Mouse (Mus musculus): ENCODE measurements around the gene Cacna2d2. TPM values are rescaled to one million over a fixed set of nuclear protein-coding genes. Genes with fewer than 3 reads are reported as not detected.

The Cacna2d2 gene
- polyA plus RNA-seq, 1 experiment from 2014 or later, result not detected

GRCm38 (mm10) chr9:107502131-107502846 is 102.9 kb downstream of the Cacna2d2 start:
- 64% methylated on average over 12 of the region's 12 CpGs for WGBS (ENCODE audit: insufficient replicate concordance)
- Histone ChIP-seq H3K27me3 (peaks cover 18% of the 10 kb centered on the region; the same call in 1 of the 2 replicates), H3K9ac (no peak overlapping the region), H3K27ac (no peak overlapping the region), H3K36me3 (no peaks in the 10 kb centered on the region), H3K4me3 (replicated peaks) (no peak overlapping the region), H3K4me1 (replicated peaks) (peaks cover 7% of the 10 kb centered on the region), H3K4me2 (no peak overlapping the region), H3K9me3 (replicated peaks) (no peaks in the 10 kb centered on the region)
- DNase-seq (no peak), ATAC-seq (ENCODE audit: low read depth) (no peak)

- 68% methylated on average over 19 of the region's 19 CpGs for WGBS (ENCODE audit: insufficient replicate concordance)
- Histone ChIP-seq H3K27me3 (peaks cover 26% of the 10 kb centered on the region), H3K9ac (no peak overlapping the region), H3K9me3 (replicated peaks) (no peaks in the 10 kb centered on the region), H3K4me2 (no peak overlapping the region), H3K4me3 (replicated peaks) (no peak overlapping the region), H3K4me1 (replicated peaks) (no peaks in the 10 kb centered on the region), H3K36me3 (no peaks in the 10 kb centered on the region), H3K27ac (no peak overlapping the region)
- DNase-seq (no peak), ATAC-seq (ENCODE audit: low read depth) (no peak)
These were observed 105.5 kb downstream of the Cacna2d2 start for GRCm38 (mm10) chr9:107504662-107505537.

- Histone ChIP-seq H3K4me2 (no peak overlapping the region), H3K4me1 (replicated peaks) (no peaks in the 10 kb centered on the region), H3K27me3 (peaks cover 28% of the 10 kb centered on the region), H3K4me3 (replicated peaks) (no peak overlapping the region), H3K27ac (no peak overlapping the region), H3K36me3 (no peaks in the 10 kb centered on the region), H3K9ac (no peak overlapping the region), H3K9me3 (replicated peaks) (no peaks in the 10 kb centered on the region)
- 52% methylated on average over 10 of the region's 10 CpGs for WGBS (ENCODE audit: insufficient replicate concordance)
- DNase-seq (no peak), ATAC-seq (ENCODE audit: low read depth) (no peak)
These were observed 108.9 kb downstream of the Cacna2d2 start for GRCm38 (mm10) chr9:107508266-107508665.

GRCm38 (mm10) chr9:107510384-107511100 is 111.1 kb downstream of the Cacna2d2 start:
- Histone ChIP-seq H3K9ac (no peak overlapping the region), H3K4me2 (no peak overlapping the region), H3K27ac (no peak overlapping the region), H3K9me3 (replicated peaks) (no peaks in the 10 kb centered on the region), H3K4me1 (replicated peaks) (no peaks in the 10 kb centered on the region), H3K27me3 (peaks cover 29% of the 10 kb centered on the region), H3K4me3 (replicated peaks) (no peak overlapping the region), H3K36me3 (no peaks in the 10 kb centered on the region)
- DNase-seq (no peak), ATAC-seq (ENCODE audit: low read depth) (no peak)
- WGBS (ENCODE audit: insufficient replicate concordance), result 69% methylated on average over 14 of the region's 14 CpGs

DNA sequence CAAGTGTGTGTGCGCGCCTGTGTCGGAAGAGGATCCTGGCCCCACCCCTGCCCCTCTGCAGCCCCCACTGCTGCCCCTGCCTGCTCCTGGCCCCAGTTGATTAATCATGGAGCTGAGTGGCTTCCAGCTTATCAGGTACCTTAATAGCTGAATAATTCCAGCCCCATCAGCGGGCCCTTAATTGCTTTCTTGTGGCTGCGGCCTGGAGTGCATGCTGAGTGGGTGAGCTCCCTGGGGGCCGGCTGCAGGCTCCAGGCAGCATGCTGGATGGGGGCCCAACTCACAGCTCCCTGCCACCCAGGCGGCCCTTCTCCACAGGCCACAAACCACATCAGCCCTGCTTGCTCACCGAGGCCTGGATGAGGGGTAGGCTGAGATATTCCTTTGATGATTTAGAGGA is 112.0 kb downstream of the Cacna2d2 start:
- H3K27ac ChIP-seq, result no peak overlapping the region
- WGBS (ENCODE audit: insufficient replicate concordance), result 71% methylated on average over 8 of the region's 8 CpGs
- DNase-seq, result no peak
- no peaks in the 10 kb centered on the region for H3K9me3 ChIP-seq (replicated peaks)
- no peak overlapping the region for H3K4me2 ChIP-seq
- ATAC-seq (ENCODE audit: low read depth), result no peak
- H3K9ac ChIP-seq, result no peak overlapping the region
- H3K27me3 ChIP-seq, result peaks cover 29% of the 10 kb centered on the region
- no peaks in the 10 kb centered on the region for H3K36me3 ChIP-seq
- H3K4me1 ChIP-seq (replicated peaks), result no peaks in the 10 kb centered on the region
- no peak overlapping the region for H3K4me3 ChIP-seq (replicated peaks)

DNA sequence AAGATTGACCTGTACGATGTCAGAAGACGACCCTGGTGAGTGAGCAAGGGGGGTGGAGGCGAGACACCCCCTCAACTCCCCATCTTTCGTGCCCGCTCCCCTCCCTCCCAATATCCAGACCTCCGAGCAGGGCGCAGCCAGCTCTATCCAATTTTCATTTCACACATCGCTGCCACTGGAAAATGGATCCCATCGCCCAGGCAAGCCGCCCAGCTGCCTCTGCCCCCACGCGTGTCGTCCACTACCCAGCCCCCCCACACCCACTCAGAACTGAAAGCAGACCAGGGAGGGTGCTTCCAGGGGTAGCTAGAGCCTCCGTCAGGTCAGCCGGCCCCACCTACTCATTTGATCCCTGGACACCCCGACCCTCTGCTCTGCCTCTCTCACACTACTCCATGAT is 112.9 kb downstream of the Cacna2d2 start:
- Histone ChIP-seq H3K36me3 (no peaks in the 10 kb centered on the region), H3K27me3 (peaks cover 26% of the 10 kb centered on the region), H3K4me2 (no peak overlapping the region), H3K4me3 (replicated peaks) (no peak overlapping the region), H3K27ac (no peak overlapping the region), H3K9ac (no peak overlapping the region), H3K4me1 (replicated peaks) (no peaks in the 10 kb centered on the region), H3K9me3 (replicated peaks) (no peaks in the 10 kb centered on the region)
- ATAC-seq (ENCODE audit: low read depth) (no peak), DNase-seq (no peak)
- 77% methylated on average over 16 of the region's 16 CpGs for WGBS (ENCODE audit: insufficient replicate concordance)

GRCm38 (mm10) chr9:107514303-107514955 is 115.0 kb downstream of the Cacna2d2 start:
- peak; percentile 54 for DNase-seq
- 20% methylated on average over 14 of the region's 14 CpGs for WGBS (ENCODE audit: insufficient replicate concordance)
- Histone ChIP-seq H3K4me3 (replicated peaks) (no peak overlapping the region), H3K9me3 (replicated peaks) (no peaks in the 10 kb centered on the region), H3K4me2 (no peak overlapping the region), H3K9ac (no peak overlapping the region), H3K4me1 (replicated peaks) (no peaks in the 10 kb centered on the region), H3K36me3 (no peaks in the 10 kb centered on the region), H3K27me3 (peaks cover 17% of the 10 kb centered on the region), H3K27ac (no peak overlapping the region)
- ATAC-seq (ENCODE audit: low read depth), result peak; percentile 26; the same call in 1 of the 2 replicates

GRCm38 (mm10) chr9:107520331-107520730 is 120.9 kb downstream of the Cacna2d2 start:
- WGBS (ENCODE audit: insufficient replicate concordance), result 64% methylated on average over 6 of the region's 6 CpGs
- Histone ChIP-seq H3K4me1 (replicated peaks) (peaks cover 18% of the 10 kb centered on the region), H3K9me3 (replicated peaks) (no peaks in the 10 kb centered on the region), H3K27ac (no peak overlapping the region), H3K36me3 (no peaks in the 10 kb centered on the region), H3K4me2 (no peak overlapping the region), H3K4me3 (replicated peaks) (no peak overlapping the region), H3K27me3 (peaks cover 38% of the 10 kb centered on the region), H3K9ac (no peak overlapping the region)
- no peak for DNase-seq
- no peak for ATAC-seq (ENCODE audit: low read depth)

GRCm38 (mm10) chr9:107521190-107521589 is 121.8 kb downstream of the Cacna2d2 start:
- H3K4me3 ChIP-seq (replicated peaks), result no peak overlapping the region
- H3K9me3 ChIP-seq (replicated peaks), result no peaks in the 10 kb centered on the region
- no peaks in the 10 kb centered on the region for H3K36me3 ChIP-seq
- ATAC-seq (ENCODE audit: low read depth) (no peak), DNase-seq (no peak)
- 48% methylated on average over 5 of the region's 5 CpGs for WGBS (ENCODE audit: insufficient replicate concordance)
- peaks cover 20% of the 10 kb centered on the region for H3K4me1 ChIP-seq (replicated peaks)
- H3K27ac ChIP-seq, result no peak overlapping the region
- H3K27me3 ChIP-seq, result peaks cover 46% of the 10 kb centered on the region
- no peak overlapping the region for H3K9ac ChIP-seq
- no peak overlapping the region; the same call in 1 of the 2 replicates for H3K4me2 ChIP-seq

DNA sequence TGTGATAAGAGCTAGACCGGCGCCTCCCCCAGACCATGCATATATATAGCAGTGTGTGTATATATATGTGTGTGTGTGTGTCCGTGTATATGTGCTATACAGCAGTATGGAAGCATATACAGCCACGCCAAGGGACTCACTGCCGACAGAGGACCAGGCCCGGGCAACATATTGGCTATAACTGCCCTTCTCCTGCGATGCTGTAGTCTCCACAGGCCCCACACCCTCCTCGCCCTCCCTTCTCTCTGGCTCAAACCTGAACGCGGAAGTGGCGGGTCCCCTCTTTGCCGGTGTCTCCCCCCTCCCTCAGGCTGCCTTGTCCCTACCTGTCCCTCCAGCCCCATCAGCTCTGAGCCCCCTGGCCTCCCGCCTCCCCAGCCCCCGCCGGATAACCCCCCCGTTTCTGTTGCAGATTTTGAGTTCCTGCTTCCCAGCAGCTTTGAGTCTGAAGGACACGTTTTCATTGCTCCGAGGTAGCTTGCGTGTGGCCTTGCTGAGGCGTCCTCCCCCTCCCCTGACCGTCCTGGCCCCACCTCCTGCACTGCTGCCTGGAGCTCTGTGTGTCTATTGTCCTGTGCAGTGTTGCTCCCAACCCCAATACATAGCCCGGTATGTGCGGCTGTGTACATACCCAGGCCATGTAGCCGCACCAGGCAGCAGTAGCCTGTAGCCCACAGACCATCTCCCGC is 122.4 kb downstream of the Cacna2d2 start:
- no peak for ATAC-seq (ENCODE audit: low read depth)
- Histone ChIP-seq H3K4me1 (replicated peaks) (peaks cover 26% of the 10 kb centered on the region), H3K27me3 (peaks cover 48% of the 10 kb centered on the region), H3K27ac (no peak overlapping the region), H3K9me3 (replicated peaks) (no peaks in the 10 kb centered on the region), H3K4me3 (replicated peaks) (no peak overlapping the region), H3K4me2 (peak overlapping the region; percentile 46), H3K36me3 (no peaks in the 10 kb centered on the region), H3K9ac (no peak overlapping the region)
- WGBS (ENCODE audit: insufficient replicate concordance), result 19% methylated on average over 25 of the region's 25 CpGs
- no peak for DNase-seq

Measured in liver, embryonic 13.5 days (tissue).